Mouse (Mus musculus) midbrain, embryonic 10.5 days (tissue): Measurements from ENCODE around the gene Mok. TPM values are rescaled to one million over a fixed set of nuclear protein-coding genes. Genes with fewer than 3 reads are reported as not detected.

Source experiments
- DNase-seq: peaks from one replicate; pipeline ENCODE4 v3.0.0-alpha.2; 2017; ENCODE audit warnings: low spot score
- H3K27ac ChIP-seq: fragments of 300-500 bp; sonication (generic); replicated peaks from 2 replicates; pipeline ENCODE4 v1.5.1; 2016; ENCODE audit warnings: mild to moderate bottlenecking
- H3K27me3 ChIP-seq: fragments of 300-500 bp; sonication (generic); 2 replicates; pipeline ENCODE4 v1.6.1; 2016; ENCODE audit warnings: low read depth, mild to moderate bottlenecking; ENCODE audit not compliant: poor library complexity, severe bottlenecking
- H3K36me3 ChIP-seq: fragments of 300-500 bp; sonication (generic); 2 replicates; pipeline ENCODE4 v1.6.1; 2016; ENCODE audit warnings: mild to moderate bottlenecking, moderate library complexity
- H3K4me1 ChIP-seq: fragments of 300-500 bp; sonication (generic); 2 replicates; pipeline ENCODE4 v1.6.1; 2016
- H3K4me3 ChIP-seq: fragments of 300-500 bp; sonication (generic); 2 replicates; pipeline ENCODE4 v1.5.1; 2016; ENCODE audit warnings: mild to moderate bottlenecking, moderate library complexity
- H3K9me3 ChIP-seq: fragments of 300-500 bp; sonication (generic); replicated peaks from 2 replicates; pipeline ENCODE4 v1.6.1; 2016; ENCODE audit warnings: mild to moderate bottlenecking
- WGBS: fragments of 180-500 bp; shearing (Covaris S2); methylation state at CpG from one replicate; pipeline ENCODE4 v1.1.7; 2016; 5-methylcytosine and 5-hydroxymethylcytosine counted together
- polyA plus RNA-seq: library from polyadenylated mRNA; unstranded; fragments of >200 nt; fragmentation: Nextera tagmentation; extraction: Ambion mirVana; gene quantifications from 2 replicates; pipeline ENCODE4 v1.2.1, GENCODE M21; 2016

Mok gene
- polyA plus RNA-seq, 1 experiment from 2014 or later = 10.1 TPM

GRCm38 (mm10) chr12:110770479-110771247 lies 70.1 kb downstream of the Mok start:
- no peak for DNase-seq
- Histone ChIP-seq H3K27me3 (no peaks in the 10 kb centered on the region), H3K36me3 (no peaks in the 10 kb centered on the region), H3K4me3 (no peak overlapping the region), H3K4me1 (peaks cover 4% of the 10 kb centered on the region), H3K27ac (no peak overlapping the region), H3K9me3 (no peaks in the 10 kb centered on the region)
- WGBS = 94% methylated on average over 10 of the region's 10 CpGs

- H3K9me3 ChIP-seq = no peaks in the 10 kb centered on the region
- H3K27me3 ChIP-seq = no peaks in the 10 kb centered on the region
- no peaks in the 10 kb centered on the region for H3K36me3 ChIP-seq
- H3K27ac ChIP-seq = no peak overlapping the region
- 86% methylated on average over 6 of the region's 6 CpGs for WGBS
- H3K4me3 ChIP-seq = no peak overlapping the region
- H3K4me1 ChIP-seq = no peaks in the 10 kb centered on the region
- no peak for DNase-seq
These were observed 71.0 kb downstream of the Mok start for GRCm38 (mm10) chr12:110769660-110770297.

- Histone ChIP-seq H3K27ac (no peak overlapping the region), H3K36me3 (peaks cover under 1% of the 10 kb centered on the region; the same call in 1 of the 2 replicates), H3K4me1 (no peaks in the 10 kb centered on the region), H3K9me3 (no peaks in the 10 kb centered on the region), H3K27me3 (no peaks in the 10 kb centered on the region), H3K4me3 (no peak overlapping the region)
- DNase-seq = no peak
These were observed 72.2 kb downstream of the Mok start for GRCm38 (mm10) chr12:110768562-110768961.

GRCm38 (mm10) chr12:110764531-110764930 lies 76.2 kb downstream of the Mok start:
- H3K27ac ChIP-seq = no peak overlapping the region
- peaks cover 8% of the 10 kb centered on the region for H3K36me3 ChIP-seq
- no peaks in the 10 kb centered on the region for H3K9me3 ChIP-seq
- no peak for DNase-seq
- H3K27me3 ChIP-seq = no peaks in the 10 kb centered on the region
- 94% methylated on average over 5 of the region's 5 CpGs for WGBS
- peaks cover 8% of the 10 kb centered on the region; the same call in 1 of the 2 replicates for H3K4me1 ChIP-seq
- no peak overlapping the region for H3K4me3 ChIP-seq

- Histone ChIP-seq H3K4me1 (peaks cover 8% of the 10 kb centered on the region; the same call in 1 of the 2 replicates), H3K27me3 (no peaks in the 10 kb centered on the region), H3K9me3 (no peaks in the 10 kb centered on the region), H3K27ac (no peak overlapping the region), H3K36me3 (peaks cover 8% of the 10 kb centered on the region), H3K4me3 (no peak overlapping the region)
- 93% methylated on average over 2 of the region's 2 CpGs for WGBS
- no peak for DNase-seq
These were observed 78.4 kb downstream of the Mok start for GRCm38 (mm10) chr12:110762321-110762720.

- no peaks in the 10 kb centered on the region for H3K27me3 ChIP-seq
- H3K27ac ChIP-seq = no peak overlapping the region
- peaks cover 8% of the 10 kb centered on the region; the same call in 1 of the 2 replicates for H3K4me1 ChIP-seq
- 92% methylated on average over 8 of the region's 8 CpGs for WGBS
- peaks cover 28% of the 10 kb centered on the region for H3K36me3 ChIP-seq
- no peak overlapping the region for H3K4me3 ChIP-seq
- no peak for DNase-seq
- H3K9me3 ChIP-seq = 0 out of 2 replicates have a peak, but pooled peaks cover 12% of the 10 kb centered on the region
These were observed 81.8 kb downstream of the Mok start for GRCm38 (mm10) chr12:110758932-110759331.

Other genes with a start within 250 kb of the Mok start
- gene Dync1h1, start 239.5 kb downstream of the Mok start, polyA plus RNA-seq = 58.9 and 71.5 TPM in 2 replicates
- gene 1700001K19Rik, start 158.3 kb downstream of the Mok start, polyA plus RNA-seq = not detected in 2 replicates
- gene Hsp90aa1, start 138.2 kb downstream of the Mok start, polyA plus RNA-seq = 1,099 and 1,206 TPM in 2 replicates
- gene Wdr20, start 103.0 kb downstream of the Mok start, polyA plus RNA-seq = 22.6 and 27.9 TPM in 2 replicates
- 4.8 and 5.4 TPM in 2 replicates for gene Zfp839, start 9.3 kb upstream of the Mok start, polyA plus RNA-seq
- gene Cinp, start 48.2 kb upstream of the Mok start, polyA plus RNA-seq = 81.7 and 95.6 TPM in 2 replicates
- gene Tecpr2, start 48.3 kb upstream of the Mok start, polyA plus RNA-seq = 5.3 and 6.7 TPM in 2 replicates
- gene Ankrd9, start 138.1 kb upstream of the Mok start, polyA plus RNA-seq = 16.5 and 19.4 TPM in 2 replicates
- 5.9 and 6.0 TPM in 2 replicates for gene Rcor1, start 198.4 kb upstream of the Mok start, polyA plus RNA-seq